Mouse (Mus musculus): ENCODE results near the gene Ttc29.

Gene Ttc29

DNA sequence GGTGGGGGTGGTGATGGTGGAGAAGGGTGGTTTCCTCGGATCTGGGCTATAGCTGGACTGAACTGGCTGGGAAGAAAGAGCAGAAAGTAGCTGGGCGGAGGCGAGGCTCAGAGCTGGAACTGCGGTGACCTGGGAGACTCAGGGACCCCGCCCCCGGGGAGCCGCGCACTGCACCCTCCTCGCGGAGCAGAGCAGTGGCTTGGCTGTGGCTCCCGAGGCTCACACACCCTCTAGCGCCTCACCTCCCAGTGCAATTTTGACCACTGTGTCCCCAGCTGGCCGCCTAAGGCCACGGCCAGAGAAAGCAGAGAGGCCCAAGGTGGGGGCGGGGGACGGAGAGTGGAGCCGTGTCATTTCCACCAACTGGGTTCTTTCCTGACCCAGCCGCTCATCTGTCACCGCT is 207.0 kb downstream of the Ttc29 start:
- DNase-seq (ENCODE audit: low spot score in 2 of 2), result no peak

DNA sequence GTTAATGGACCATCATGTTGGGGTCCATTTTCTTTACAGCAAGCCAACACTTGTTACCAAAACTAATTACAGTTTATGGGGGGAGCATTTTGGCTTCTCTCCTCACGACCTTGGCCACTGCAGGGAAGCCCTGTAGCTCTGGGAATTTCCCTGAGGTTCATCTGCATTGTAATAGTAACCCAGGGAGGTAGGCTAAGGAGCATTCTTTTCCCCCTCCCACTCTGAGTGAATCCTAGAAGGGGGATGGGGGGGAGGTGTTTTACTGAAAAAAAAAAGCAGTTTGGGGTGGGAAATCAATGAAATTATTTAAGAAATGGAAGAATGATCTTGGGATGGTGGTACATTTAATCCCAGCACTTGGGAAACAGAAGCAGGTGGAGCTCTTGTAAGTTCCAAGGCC is 210.8 kb downstream of the Ttc29 start:
- DNase-seq (ENCODE audit: low spot score in 2 of 2), result no peak

DNA sequence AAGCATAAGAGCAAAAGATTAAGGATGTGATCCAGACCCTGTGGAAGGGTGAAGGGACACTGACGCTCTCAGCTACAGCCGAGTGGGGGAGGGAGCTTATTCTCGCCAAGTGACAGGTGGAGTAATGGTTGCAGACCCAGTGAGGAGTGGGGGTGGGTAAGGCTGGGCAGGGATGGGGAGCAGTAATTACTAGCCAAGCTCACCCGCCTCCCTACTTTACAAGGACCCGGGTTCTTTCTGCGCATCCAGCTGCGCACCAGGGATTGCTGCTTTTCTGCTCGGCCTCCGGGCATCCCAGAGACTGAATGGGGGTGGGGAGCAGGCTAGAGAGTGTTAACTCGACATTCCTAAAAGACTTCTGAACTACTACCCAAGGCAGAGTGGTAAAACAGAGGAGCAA is 213.4 kb downstream of the Ttc29 start:
- DNase-seq (ENCODE audit: low spot score in 2 of 2), result no peak

DNA sequence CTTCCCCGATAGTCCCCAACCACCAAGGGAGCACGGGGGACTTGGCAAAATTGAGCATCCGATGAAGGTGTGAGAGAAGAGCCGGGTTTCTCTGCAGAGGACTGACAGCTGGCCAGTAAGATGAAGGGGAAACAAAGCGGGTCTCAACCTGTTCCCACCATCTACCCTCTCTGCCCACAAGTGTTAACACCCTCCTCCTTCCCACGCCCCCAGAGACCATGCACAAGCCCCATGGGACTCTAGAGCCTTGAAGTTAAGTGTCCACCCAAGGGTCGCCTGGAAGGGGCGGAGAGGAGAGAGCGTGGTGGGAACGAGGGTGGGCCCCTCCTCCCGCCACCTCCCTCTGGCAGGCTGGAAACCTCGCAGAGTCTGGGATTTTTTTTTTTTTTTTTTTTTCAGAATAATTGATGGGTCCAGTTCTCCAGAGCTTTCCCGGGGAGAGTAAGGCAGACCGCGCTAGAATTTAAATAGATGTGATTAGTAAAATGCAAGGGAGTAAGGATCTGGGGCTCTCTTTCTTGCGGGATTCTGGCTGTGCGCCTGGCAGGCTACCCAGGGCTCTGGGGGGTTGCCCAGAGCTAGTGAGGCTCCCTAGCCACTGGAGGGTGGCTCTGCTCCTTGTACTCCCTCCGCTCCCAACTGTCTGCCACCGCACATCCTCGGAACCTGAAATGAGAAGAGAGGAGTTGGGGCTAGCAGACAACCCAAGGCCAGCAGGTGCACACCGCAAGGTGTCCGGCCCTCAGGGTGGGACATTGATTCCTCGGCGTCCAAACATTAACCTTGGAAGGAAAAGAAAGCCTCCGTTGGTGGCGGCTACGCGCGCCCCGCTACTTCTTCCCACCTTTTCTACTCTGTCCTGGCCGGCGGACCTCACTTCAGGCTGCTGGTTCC is 214.0 kb downstream of the Ttc29 start:
- DNase-seq (ENCODE audit: low spot score in 2 of 2), result no peak

DNA sequence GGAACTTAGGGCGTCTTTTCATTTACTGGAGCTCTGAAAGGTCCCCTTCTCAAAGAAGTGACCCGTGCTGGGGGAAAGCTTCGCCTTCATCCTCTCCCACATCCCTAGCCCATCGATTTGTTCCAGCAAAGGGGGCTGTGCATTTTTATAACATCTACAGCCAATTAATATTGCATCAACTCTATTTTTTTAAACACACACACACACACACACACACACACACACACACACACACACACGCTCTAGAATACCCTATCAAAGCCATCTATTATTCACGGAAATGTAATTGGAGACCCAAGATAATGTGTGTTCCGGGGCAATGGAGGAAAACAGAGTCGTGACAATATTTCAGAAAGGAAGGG is 214.7 kb downstream of the Ttc29 start:
- DNase-seq (ENCODE audit: low spot score in 2 of 2), result no peak

DNA sequence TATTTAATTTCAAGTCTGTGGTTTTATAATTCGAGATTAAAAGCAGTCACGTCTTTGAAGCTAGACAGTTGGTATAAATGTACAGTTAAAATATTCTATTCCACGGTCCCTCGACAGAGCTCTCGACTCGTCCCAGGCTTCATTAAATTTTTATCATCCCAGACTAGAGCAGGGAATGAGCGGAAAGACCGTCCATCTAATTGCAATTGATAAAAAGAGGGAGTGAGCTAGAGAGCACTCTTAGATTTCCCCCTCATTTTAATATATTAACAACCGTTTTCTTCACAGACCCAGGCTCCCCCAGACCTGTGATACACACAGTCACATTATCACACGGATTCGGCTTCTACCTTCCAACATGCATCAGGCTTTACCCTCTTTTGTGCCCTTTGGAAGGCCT is 215.1 kb downstream of the Ttc29 start:
- no peak for DNase-seq (ENCODE audit: low spot score in 2 of 2)

DNA sequence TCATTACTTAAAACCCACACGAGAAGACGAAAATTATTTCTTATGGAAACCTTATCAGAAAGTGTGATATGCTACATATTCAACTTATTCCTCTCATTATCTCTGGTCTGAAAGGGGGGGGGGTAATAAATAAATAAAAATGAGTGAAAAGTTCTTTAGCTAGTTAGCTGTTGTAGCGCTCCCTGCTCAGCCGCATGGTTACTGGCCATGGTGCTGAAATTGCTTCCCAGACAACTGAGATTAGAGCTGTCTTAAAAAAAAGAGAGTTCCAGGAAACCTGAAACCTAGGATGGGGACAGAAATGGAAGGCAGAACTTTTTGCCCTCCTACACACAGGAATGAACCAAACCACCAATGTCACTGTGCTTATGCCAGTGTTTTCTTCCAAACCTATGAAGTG is 218.3 kb downstream of the Ttc29 start:
- no peak for DNase-seq (ENCODE audit: low spot score in 2 of 2)

DNA sequence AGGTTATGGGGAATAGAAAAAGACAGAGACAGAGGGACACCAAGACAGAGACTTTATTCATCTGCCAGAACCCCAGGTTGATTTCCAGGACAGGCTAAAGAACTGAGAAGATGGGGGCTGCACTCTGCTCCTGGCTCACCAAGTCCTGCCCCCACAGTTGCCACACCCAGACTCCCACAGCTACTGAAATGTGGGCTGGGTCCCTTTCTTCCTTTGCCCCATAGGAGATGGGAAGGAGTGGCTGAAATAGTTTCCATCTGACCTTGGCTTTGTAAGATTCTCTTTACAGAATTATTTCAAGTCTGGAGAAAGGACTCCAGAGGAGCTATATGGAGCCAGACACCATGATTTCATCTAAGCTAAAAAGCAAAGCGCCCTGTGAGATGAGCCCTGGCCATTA is 219.4 kb downstream of the Ttc29 start:
- no peak for DNase-seq (ENCODE audit: low spot score in 2 of 2)

DNA sequence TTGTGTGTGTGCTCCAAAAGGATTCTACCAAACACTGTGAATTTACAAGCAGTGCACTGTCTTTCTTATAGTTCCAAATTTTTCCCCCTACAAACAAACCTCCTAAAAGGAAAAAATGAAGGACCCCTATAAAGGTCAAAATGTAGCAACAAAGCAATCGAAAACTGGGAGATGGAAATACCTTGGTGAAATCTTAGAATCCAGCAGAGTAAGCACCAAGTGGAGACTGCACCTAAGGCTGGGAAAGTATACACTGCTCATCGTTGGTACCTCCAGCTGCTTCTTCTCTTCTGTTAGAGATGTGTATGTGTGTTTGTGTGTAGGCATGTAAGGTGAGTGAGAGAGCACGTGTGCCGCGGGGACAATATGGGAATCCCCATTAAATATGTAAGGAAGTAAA is 220.2 kb downstream of the Ttc29 start:
- DNase-seq (ENCODE audit: low spot score in 2 of 2), result no peak

DNA sequence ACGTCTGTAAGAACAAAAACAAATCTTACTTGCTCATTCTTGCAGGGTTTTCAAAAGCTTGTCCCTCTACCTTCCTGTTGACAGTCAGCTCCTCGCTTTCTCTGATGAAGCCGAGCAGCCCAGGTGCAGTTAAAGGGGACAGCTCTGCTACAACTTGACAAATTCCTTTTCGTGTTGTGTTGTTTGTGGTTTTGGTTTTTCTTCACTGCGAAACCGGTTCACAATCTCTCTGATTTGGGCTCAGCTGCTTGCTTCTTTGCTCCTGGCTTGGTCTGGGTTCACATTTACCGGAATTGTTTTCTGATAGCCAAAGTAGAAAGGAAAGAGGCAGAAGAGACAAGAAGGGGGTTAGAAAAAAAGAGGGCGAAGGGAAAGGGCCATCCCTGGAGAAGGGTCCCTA is 221.2 kb downstream of the Ttc29 start:
- DNase-seq (ENCODE audit: low spot score in 2 of 2), result no peak

DNA sequence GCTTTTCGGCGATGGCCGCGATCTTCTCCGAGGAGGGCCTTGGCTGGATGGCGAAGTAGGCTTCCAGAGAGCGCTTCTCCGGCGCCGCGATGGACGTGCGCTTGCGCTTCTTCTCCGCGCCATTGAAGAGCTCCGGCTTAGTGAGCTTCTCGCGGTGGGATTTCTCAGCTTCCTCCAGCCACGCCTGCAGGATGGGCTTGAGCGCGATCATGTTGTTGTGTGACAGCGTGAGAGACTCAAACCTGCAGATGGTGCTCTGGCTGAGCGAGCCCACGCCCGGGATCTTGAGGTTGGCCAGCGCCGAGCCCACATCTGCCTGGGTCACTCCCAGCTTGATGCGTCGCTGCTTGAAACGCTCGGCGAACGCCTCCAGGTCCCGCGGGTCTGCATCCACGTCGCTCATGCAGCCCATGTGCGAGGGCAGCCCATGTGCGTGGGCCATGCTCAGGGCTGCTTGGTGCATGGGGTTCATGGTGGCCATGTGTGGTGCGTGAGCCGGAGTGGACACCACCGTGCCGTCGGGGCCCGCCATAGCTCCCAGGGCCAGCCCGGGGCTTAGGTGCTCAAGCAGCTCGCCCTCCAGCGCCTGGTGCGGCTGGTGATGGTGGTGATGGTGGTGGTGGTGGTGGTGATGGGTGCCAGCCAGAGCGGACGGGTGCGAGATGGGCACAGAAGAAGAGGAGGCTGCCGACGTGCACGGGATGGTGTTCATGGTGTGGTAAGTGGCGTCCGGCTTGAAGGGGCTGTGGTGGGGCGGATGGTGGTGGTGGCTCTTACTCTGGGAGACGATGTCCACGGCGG is 221.9 kb downstream of the Ttc29 start:
- no peak for DNase-seq (ENCODE audit: low spot score in 2 of 2)

DNA sequence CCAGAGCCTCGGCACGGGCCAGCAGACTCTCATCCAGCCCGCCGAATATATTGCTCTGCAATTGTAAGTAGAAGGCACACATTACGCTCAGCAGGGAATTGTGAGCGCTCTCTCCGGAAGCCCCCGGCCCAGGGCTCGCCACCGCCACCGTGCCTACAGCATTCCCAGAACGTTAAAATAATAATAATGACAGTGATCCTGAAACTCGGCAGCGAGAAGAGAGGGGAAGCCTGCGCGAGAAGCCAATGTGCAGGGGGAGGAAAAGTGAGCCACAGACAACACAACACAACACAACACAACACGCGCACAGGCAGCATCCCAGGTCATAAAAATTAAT is 222.5 kb downstream of the Ttc29 start:
- no peak for DNase-seq (ENCODE audit: low spot score in 2 of 2)

DNA sequence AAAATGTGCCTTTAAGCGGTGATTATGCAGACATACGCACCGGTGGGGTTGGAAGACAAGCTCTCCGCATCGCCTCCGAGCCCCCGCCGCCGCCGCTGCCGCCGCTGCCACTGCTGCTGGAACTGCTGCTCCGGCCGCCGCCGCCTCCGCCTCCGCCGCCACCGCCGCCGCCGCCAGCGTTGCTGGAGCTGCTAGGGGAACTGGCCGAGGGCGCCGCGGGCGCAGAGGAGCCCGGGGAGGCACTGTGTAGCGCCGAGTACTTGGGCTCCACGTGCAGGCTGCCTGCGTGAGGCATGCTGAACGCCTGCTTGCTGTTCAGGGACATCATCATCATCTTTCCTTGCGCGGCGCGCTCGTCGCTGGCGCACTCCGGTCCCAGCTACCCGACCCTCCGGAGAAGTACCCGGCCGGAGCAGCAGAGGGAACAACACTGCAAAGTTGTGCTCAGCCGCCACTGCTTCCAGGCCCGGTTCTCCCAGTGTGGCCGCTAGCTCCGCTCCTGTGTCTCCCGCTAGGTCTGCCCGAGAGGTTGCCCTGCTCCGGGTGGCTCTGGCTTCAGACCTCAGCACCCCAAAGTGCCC is 223.1 kb downstream of the Ttc29 start, which contains the start of gene Pou4f2:
TSS of gene Pou4f2 (minus strand) at position 575 of the 581 bp plus-strand sequence.
- DNase-seq (ENCODE audit: low spot score in 2 of 2), result peak in 1 of 2 experiments; percentile 45

DNA sequence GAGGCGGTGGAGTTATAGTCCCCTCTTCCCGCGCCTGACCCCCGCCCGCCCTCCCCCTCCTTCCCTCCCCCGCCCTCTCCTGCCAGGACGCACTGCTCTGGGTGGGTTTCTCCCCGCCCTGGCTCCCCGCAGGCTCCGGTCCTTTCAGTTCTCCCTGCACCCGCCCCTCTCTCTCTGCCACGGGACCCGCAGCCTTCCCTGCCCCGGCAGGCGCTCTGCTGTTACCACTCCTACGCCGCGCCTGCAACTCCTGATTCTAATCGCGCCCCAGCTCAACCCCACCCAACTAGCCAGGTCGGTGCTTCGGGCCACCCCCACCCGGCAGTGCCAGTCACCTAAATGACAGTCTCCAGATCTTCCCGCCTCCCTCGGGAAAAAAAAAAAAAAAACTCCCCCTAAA is 223.6 kb downstream of the Ttc29 start:
- no peak for DNase-seq (ENCODE audit: low spot score in 2 of 2)

DNA sequence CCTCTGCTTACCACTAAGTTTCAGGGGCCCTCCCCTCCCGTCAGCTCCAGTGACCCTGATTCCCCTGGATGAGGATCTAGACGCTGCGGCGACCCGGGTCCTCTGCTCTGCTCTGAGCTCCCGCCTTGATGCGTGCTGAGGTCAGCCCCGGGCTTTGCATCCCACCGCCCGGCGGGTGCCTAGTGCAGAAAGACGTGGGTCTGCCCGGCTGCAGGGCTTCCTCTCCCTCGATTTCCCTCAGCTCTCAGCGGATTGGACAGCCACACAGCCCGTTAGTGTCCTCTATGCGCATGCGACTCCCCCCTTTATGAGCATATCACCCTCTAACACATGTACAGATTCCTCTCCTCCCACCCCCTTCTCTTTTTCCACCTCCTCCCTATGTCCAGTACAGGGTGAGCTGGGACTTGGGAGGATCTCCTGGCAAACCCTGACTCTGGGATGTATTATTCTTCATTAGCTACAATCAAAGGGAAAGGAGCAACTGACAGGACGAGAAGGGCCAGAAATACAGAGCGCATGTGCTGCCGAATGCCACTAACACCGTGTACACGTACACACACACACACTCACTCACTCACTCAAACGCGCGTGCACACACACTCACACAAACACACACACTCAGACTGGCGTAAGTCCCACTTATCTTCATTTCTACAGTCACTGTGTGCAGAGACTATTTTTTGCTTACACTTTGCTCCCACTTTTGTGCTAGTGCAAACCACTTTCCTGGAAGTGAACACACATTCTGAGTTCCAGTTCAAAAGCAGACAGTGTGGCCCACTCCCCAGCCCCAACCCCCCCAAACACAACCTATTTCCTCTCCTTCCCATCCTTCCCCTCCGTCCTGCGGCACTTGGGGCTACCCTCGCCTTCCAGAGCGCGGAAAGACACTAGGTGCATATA is 224.3 kb downstream of the Ttc29 start:
- no peak for DNase-seq (ENCODE audit: low spot score in 2 of 2)

DNA sequence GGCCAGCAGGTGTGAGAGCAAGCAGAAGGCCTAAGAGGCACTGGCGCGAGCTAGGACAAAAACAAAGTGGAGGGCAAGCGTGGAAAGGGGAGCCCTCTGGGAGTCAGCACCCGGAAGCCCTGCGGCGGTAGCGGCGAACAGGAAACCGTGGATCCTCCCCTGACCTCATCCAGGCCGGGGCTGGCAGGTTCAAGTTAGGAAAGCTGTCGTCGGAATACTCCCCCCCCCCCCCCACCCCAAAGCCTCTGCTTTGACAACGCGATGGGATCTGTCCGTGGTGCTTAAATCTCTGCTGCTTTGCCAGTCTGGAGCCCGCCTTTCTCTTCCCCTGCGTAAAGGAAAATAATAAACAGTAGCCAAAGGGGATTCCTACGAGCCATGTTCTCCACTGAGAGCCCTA is 225.0 kb downstream of the Ttc29 start:
- DNase-seq (ENCODE audit: low spot score in 2 of 2), result no peak

DNA sequence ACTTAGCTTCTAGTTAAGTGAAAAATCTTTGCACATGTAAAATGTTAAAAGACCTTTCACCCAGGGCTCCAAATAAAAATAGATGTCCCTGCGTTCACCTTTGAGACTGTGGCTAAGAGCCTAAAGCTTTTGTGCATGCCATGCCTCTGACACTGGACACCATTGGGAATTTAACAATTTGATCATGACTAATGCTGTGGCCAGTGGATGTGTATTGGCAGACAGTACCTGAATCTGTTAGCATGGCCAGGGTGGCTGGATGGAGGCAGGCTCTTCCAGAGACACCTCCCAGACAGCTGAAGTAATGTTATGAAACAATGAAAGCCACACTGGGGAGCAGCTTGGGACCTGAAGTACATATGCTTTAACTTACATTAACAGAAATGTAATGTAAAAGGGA is 229.7 kb downstream of the Ttc29 start:
- DNase-seq (ENCODE audit: low spot score in 2 of 2), result no peak

Data from cerebellum, postnatal 4 days (tissue).